Mouse (Mus musculus): ENCODE results near the gene Cmtm8. TPM values are rescaled to one million over a fixed set of nuclear protein-coding genes. Genes with fewer than 3 reads are reported as not detected.

Cmtm8 gene
- polyA plus RNA-seq, 1 experiment, result 15.4 TPM

GRCm38 (mm10) chr9:114759886-114760285, 84.1 kb downstream of the Cmtm8 start:
- TF ChIP-seq CTCF (IDR thresholded peaks at IDR 0.05; ENCODE audit: borderline replicate concordance, control insufficient read depth, extremely low read depth, insufficient read depth, low read length, poor library complexity) (no peak), POLR2A (IDR thresholded peaks at IDR 0.05; ENCODE audit: control insufficient read depth, extremely low read depth, insufficient read depth, low read length, poor library complexity) (no peak)
- no peak overlapping the region for H3K27ac ChIP-seq (ENCODE audit: control insufficient read depth, insufficient read depth, low read length)
- no peaks in the 10 kb centered on the region for H3K27me3 ChIP-seq (ENCODE audit: control insufficient read depth, insufficient read depth, low read length)
- H3K4me1 ChIP-seq (replicated peaks; ENCODE audit: control insufficient read depth, insufficient read depth, low read length), result peaks cover 12% of the 10 kb centered on the region
- H3K4me3 ChIP-seq (ENCODE audit: control insufficient read depth, insufficient read depth, low read length), result no peak overlapping the region
- H3K36me3 ChIP-seq (ENCODE audit: control insufficient read depth, insufficient read depth, low read length), result peaks cover 35% of the 10 kb centered on the region
- DNase-seq, result no peak
- 94% methylated on average over 4 of the region's 4 CpGs for WGBS

GRCm38 (mm10) chr9:114758801-114759200, 85.2 kb downstream of the Cmtm8 start:
- no peaks in the 10 kb centered on the region for H3K27me3 ChIP-seq (ENCODE audit: control insufficient read depth, insufficient read depth, low read length)
- H3K4me3 ChIP-seq (ENCODE audit: control insufficient read depth, insufficient read depth, low read length), result no peak overlapping the region
- peak overlapping the region; percentile 74 for H3K27ac ChIP-seq (ENCODE audit: control insufficient read depth, insufficient read depth, low read length)
- no peak for DNase-seq
- 42% methylated on average over 5 of the region's 5 CpGs for WGBS
- H3K4me1 ChIP-seq (replicated peaks; ENCODE audit: control insufficient read depth, insufficient read depth, low read length), result peaks cover 14% of the 10 kb centered on the region
- TF ChIP-seq CTCF (IDR thresholded peaks at IDR 0.05; ENCODE audit: borderline replicate concordance, control insufficient read depth, extremely low read depth, insufficient read depth, low read length, poor library complexity), result no peak
- TF ChIP-seq POLR2A (IDR thresholded peaks at IDR 0.05; ENCODE audit: control insufficient read depth, extremely low read depth, insufficient read depth, low read length, poor library complexity), result no peak
- peaks cover 35% of the 10 kb centered on the region for H3K36me3 ChIP-seq (ENCODE audit: control insufficient read depth, insufficient read depth, low read length)

- whole genome bisulfite sequencing, result 13% methylated on average over 7 of the region's 7 CpGs
- Histone ChIP-seq H3K4me1 (replicated peaks; ENCODE audit: control insufficient read depth, insufficient read depth, low read length) (peaks cover 14% of the 10 kb centered on the region), H3K27me3 (ENCODE audit: control insufficient read depth, insufficient read depth, low read length) (no peaks in the 10 kb centered on the region), H3K4me3 (ENCODE audit: control insufficient read depth, insufficient read depth, low read length) (no peak overlapping the region), H3K36me3 (ENCODE audit: control insufficient read depth, insufficient read depth, low read length) (peaks cover 35% of the 10 kb centered on the region), H3K27ac (ENCODE audit: control insufficient read depth, insufficient read depth, low read length) (peak overlapping the region; percentile 74)
- TF ChIP-seq POLR2A (IDR thresholded peaks at IDR 0.05; ENCODE audit: control insufficient read depth, extremely low read depth, insufficient read depth, low read length, poor library complexity) (no peak), CTCF (IDR thresholded peaks at IDR 0.05; ENCODE audit: borderline replicate concordance, control insufficient read depth, extremely low read depth, insufficient read depth, low read length, poor library complexity) (no peak)
- DNase-seq, result no peak
Observed at GRCm38 (mm10) chr9:114758272-114758671, 85.7 kb downstream of the Cmtm8 start.

DNA sequence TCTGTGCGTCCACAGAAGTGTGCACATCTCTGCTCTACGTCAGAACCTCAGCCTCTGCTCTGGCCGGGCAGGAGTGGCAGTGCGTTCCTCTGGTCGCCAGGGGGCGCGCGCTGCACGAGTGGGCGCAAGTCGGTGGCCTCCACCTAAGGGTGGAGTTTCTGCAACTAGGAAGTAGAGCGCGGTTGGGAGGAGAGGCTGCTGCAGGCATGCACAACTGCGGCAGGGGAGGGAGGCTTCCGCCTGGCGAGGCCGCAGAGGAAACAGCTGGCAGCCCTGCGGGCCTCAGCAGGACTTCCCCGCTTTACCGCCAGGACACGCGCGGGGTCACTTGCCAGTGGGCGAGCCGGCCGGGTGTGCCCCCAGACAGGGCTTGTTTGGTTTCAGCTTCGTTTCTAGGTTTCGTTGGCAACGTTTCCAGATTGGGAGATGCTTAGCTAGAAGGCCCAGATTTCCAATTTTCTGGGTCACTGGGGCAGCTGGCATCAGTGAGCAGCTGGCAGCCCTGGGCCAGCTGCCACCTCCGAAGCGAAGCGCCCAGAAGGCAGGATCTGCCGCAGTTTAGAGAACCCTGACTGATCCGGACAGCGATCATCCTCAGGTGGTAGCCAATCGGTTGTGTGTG, 91.0 kb downstream of the Cmtm8 start:
- Histone ChIP-seq H3K4me1 (replicated peaks; ENCODE audit: control insufficient read depth, insufficient read depth, low read length) (peaks cover 8% of the 10 kb centered on the region; the same call in 1 of the 2 replicates), H3K36me3 (ENCODE audit: control insufficient read depth, insufficient read depth, low read length) (peaks cover 14% of the 10 kb centered on the region), H3K27ac (ENCODE audit: control insufficient read depth, insufficient read depth, low read length) (peak overlapping the region; percentile 93), H3K27me3 (ENCODE audit: control insufficient read depth, insufficient read depth, low read length) (no peaks in the 10 kb centered on the region), H3K4me3 (ENCODE audit: control insufficient read depth, insufficient read depth, low read length) (peak overlapping the region; percentile 67)
- WGBS, result 2% methylated on average over 36 of the region's 36 CpGs
- DNase-seq, result peak; percentile 97
- peak; percentile 79; the same call in 1 of the 2 replicates for TF ChIP-seq POLR2A (IDR thresholded peaks at IDR 0.05; ENCODE audit: control insufficient read depth, extremely low read depth, insufficient read depth, low read length, poor library complexity)
- peak; percentile 99 for TF ChIP-seq CTCF (IDR thresholded peaks at IDR 0.05; ENCODE audit: borderline replicate concordance, control insufficient read depth, extremely low read depth, insufficient read depth, low read length, poor library complexity)

DNA sequence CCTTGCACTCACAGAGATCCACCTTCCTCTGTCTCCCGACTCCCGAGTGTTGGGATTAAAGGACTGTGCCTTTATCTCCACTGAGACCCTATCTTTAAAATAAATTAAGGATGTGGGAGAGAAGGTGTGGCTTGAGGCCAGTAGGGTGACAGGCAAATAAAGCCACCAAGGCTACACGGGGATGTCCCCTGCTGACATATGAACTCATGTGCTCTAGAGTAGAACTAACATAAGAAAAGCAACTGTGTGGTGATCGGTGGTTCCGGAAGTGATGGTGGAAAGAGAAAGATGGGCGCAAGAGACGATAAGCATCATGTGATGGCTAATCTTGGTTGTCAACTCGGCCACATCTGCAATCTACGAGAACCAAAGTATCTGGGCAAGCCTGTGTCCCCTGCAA, 91.6 kb downstream of the Cmtm8 start:
- WGBS, result 68% methylated on average over 9 of the region's 9 CpGs
- H3K4me3 ChIP-seq (ENCODE audit: control insufficient read depth, insufficient read depth, low read length), result no peak overlapping the region
- H3K27me3 ChIP-seq (ENCODE audit: control insufficient read depth, insufficient read depth, low read length), result no peaks in the 10 kb centered on the region
- H3K4me1 ChIP-seq (replicated peaks; ENCODE audit: control insufficient read depth, insufficient read depth, low read length), result peaks cover 6% of the 10 kb centered on the region; the same call in 1 of the 2 replicates
- peaks cover 20% of the 10 kb centered on the region for H3K36me3 ChIP-seq (ENCODE audit: control insufficient read depth, insufficient read depth, low read length)
- H3K27ac ChIP-seq (ENCODE audit: control insufficient read depth, insufficient read depth, low read length), result no peak overlapping the region
- no peak for TF ChIP-seq POLR2A (IDR thresholded peaks at IDR 0.05; ENCODE audit: control insufficient read depth, extremely low read depth, insufficient read depth, low read length, poor library complexity)
- no peak for TF ChIP-seq CTCF (IDR thresholded peaks at IDR 0.05; ENCODE audit: borderline replicate concordance, control insufficient read depth, extremely low read depth, insufficient read depth, low read length, poor library complexity)
- no peak for DNase-seq

DNA sequence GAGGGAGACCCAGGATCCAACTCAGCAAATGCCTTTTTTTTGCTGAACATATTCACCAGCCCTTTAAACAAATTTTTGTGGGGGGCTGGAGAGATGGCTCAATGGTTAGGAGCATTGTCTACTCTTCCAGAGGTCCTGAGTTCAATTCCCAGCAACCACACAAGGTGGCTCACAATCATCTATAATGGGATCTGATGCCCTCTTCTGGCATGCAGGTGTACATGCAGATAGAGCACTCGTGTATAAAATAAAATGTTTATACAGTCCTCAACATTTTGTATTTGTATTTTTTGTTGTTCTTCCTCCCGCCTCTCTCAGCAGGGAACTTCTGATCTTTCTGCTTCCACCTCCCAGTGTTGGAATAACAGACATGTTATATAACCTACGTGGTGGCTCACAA, 92.4 kb downstream of the Cmtm8 start:
- no peaks in the 10 kb centered on the region for H3K27me3 ChIP-seq (ENCODE audit: control insufficient read depth, insufficient read depth, low read length)
- 86% methylated on average over 3 of the region's 3 CpGs for WGBS
- DNase-seq, result no peak
- no peak overlapping the region for H3K4me3 ChIP-seq (ENCODE audit: control insufficient read depth, insufficient read depth, low read length)
- H3K36me3 ChIP-seq (ENCODE audit: control insufficient read depth, insufficient read depth, low read length), result peaks cover 26% of the 10 kb centered on the region
- no peak overlapping the region for H3K27ac ChIP-seq (ENCODE audit: control insufficient read depth, insufficient read depth, low read length)
- H3K4me1 ChIP-seq (replicated peaks; ENCODE audit: control insufficient read depth, insufficient read depth, low read length), result peaks cover 6% of the 10 kb centered on the region; the same call in 1 of the 2 replicates
- no peak for TF ChIP-seq POLR2A (IDR thresholded peaks at IDR 0.05; ENCODE audit: control insufficient read depth, extremely low read depth, insufficient read depth, low read length, poor library complexity)
- no peak for TF ChIP-seq CTCF (IDR thresholded peaks at IDR 0.05; ENCODE audit: borderline replicate concordance, control insufficient read depth, extremely low read depth, insufficient read depth, low read length, poor library complexity)

Measured in thymus, adult 2 months (tissue).